Mouse (Mus musculus): ENCODE data around the gene Ddi2.

The Ddi2 gene

GRCm38 (mm10) chr4:141655908-141656608, 67.2 kb downstream of the Ddi2 start:
- in situ Hi-C loops (cut with MboI, MseI) = no loop called here

GRCm38 (mm10) chr4:141654509-141654908, 68.7 kb downstream of the Ddi2 start:
- in situ Hi-C loops (cut with MboI, MseI) = no loop called here

GRCm38 (mm10) chr4:141653813-141654212, 69.4 kb downstream of the Ddi2 start:
- in situ Hi-C loops (cut with MboI, MseI) = no loop called here

GRCm38 (mm10) chr4:141653044-141653443, 70.2 kb downstream of the Ddi2 start:
- in situ Hi-C loops (cut with MboI, MseI) = no loop called here

GRCm38 (mm10) chr4:141651944-141652343, 71.3 kb downstream of the Ddi2 start:
- in situ Hi-C loops (cut with MboI, MseI) = no loop called here

GRCm38 (mm10) chr4:141651286-141651685, 71.9 kb downstream of the Ddi2 start:
- in situ Hi-C loops (cut with MboI, MseI) = no loop called here

GRCm38 (mm10) chr4:141649244-141649643, 74.0 kb downstream of the Ddi2 start:
- in situ Hi-C loops (cut with MboI, MseI) = no loop called here

- in situ Hi-C loops (cut with MboI, MseI) = no loop called here
Observed at GRCm38 (mm10) chr4:141648262-141648661, 75.0 kb downstream of the Ddi2 start.

- in situ Hi-C loops (cut with MboI, MseI) = no loop called here
Observed at GRCm38 (mm10) chr4:141647187-141647586, 76.0 kb downstream of the Ddi2 start.

- in situ Hi-C loops (cut with MboI, MseI) = no loop called here
Observed at GRCm38 (mm10) chr4:141645988-141646387, 77.2 kb downstream of the Ddi2 start.

- in situ Hi-C loops (cut with MboI, MseI) = no loop called here
Observed at GRCm38 (mm10) chr4:141643118-141643855, 79.9 kb downstream of the Ddi2 start.

- in situ Hi-C loops (cut with MboI, MseI) = no loop called here
Observed at GRCm38 (mm10) chr4:141641961-141642811, 81.0 kb downstream of the Ddi2 start.

GRCm38 (mm10) chr4:141641353-141641771, 81.9 kb downstream of the Ddi2 start:
- in situ Hi-C loops (cut with MboI, MseI) = no loop called here

- in situ Hi-C loops (cut with MboI, MseI) = loop anchor here (10.0 kb wide), 1 partner anchor 1405 kb away; no protein-coding TSS in a partner anchor
Observed at GRCm38 (mm10) chr4:141639474-141639873, 83.7 kb downstream of the Ddi2 start.

GRCm38 (mm10) chr4:141636693-141637092, 86.5 kb downstream of the Ddi2 start:
- in situ Hi-C loops (cut with MboI, MseI) = loop anchor here (10.0 kb wide), 1 partner anchor 1408 kb away; no protein-coding TSS in a partner anchor

- in situ Hi-C loops (cut with MboI, MseI) = loop anchor here (10.0 kb wide), 1 partner anchor 1409 kb away; no protein-coding TSS in a partner anchor
Observed at GRCm38 (mm10) chr4:141635991-141636390, 87.2 kb downstream of the Ddi2 start.

GRCm38 (mm10) chr4:141632111-141632873, 90.9 kb downstream of the Ddi2 start:
- in situ Hi-C loops (cut with MboI, MseI) = loop anchor here (10.0 kb wide), 1 partner anchor 1413 kb away; no protein-coding TSS in a partner anchor

- in situ Hi-C loops (cut with MboI, MseI) = loop anchor here (10.0 kb wide), 1 partner anchor 1414 kb away; no protein-coding TSS in a partner anchor
Observed at GRCm38 (mm10) chr4:141631250-141631649, 92.0 kb downstream of the Ddi2 start.

GRCm38 (mm10) chr4:141630021-141630420, 93.2 kb downstream of the Ddi2 start:
- in situ Hi-C loops (cut with MboI, MseI) = loop anchor here (10.0 kb wide), 1 partner anchor 1415 kb away; no protein-coding TSS in a partner anchor

- in situ Hi-C loops (cut with MboI, MseI) = no loop called here
Observed at GRCm38 (mm10) chr4:141628661-141629060, 94.6 kb downstream of the Ddi2 start.
